Mouse (Mus musculus) olfactory bulb, adult 2 months (tissue): ENCODE data around the gene Gm11733. TPM values are rescaled to one million over a fixed set of nuclear protein-coding genes. Genes with fewer than 3 reads are reported as not detected.

Source experiments
- H3K27ac ChIP-seq: fragments of 200-500 bp; 2 replicates; pipeline ENCODE4 v1.5.1; 2012; ENCODE audit warnings: low read depth, low read length; ENCODE audit not compliant: insufficient read depth
- H3K4me1 ChIP-seq: fragments of 200-500 bp; 2 replicates; pipeline ENCODE4 v1.6.1; 2012; ENCODE audit warnings: low read length; ENCODE audit not compliant: control insufficient read depth, insufficient read depth
- H3K4me3 ChIP-seq: fragments of 200-500 bp; 2 replicates; pipeline ENCODE4 v1.5.1; 2012; ENCODE audit warnings: mild to moderate bottlenecking, low read depth, low read length, moderate library complexity; ENCODE audit not compliant: insufficient read depth
- CTCF ChIP-seq: fragments of 200-500 bp; IDR thresholded peaks from 2 replicates; pipeline ENCODE4 v1.5.1; 2012; ENCODE audit warnings: low read depth, mild to moderate bottlenecking, low read length, moderate library complexity; ENCODE audit not compliant: insufficient read depth
- POLR2A ChIP-seq: fragments of 200-500 bp; IDR thresholded peaks from 2 replicates; pipeline ENCODE4 v1.6.1; 2012; ENCODE audit warnings: mild to moderate bottlenecking, low read depth, low read length, moderate library complexity; ENCODE audit not compliant: insufficient read depth
- WGBS: fragments of 180-500 bp; shearing (Covaris S2); methylation state at CpG from one replicate; pipeline ENCODE4 v1.1.7; 2018; 5-methylcytosine and 5-hydroxymethylcytosine counted together
- polyA plus RNA-seq: library from polyadenylated mRNA; stranded (reverse); fragments of >200 nt; gene quantifications from 2 replicates; pipeline ENCODE4 v1.2.4, GENCODE M21; 2012; ENCODE audit warnings: low replicate concordance; ENCODE audit not compliant: missing spikeins, insufficient read depth, insufficient read length

The Gm11733 gene
- polyA plus RNA-seq, 1 experiment, result not detected

GRCm38 (mm10) chr11:117491408-117492208, 7.4 kb downstream of the Gm11733 start:
- no peak overlapping the region for H3K4me3 ChIP-seq
- peaks cover 9% of the 10 kb centered on the region for H3K4me1 ChIP-seq
- WGBS, result 61% methylated on average over 17 of the region's 17 CpGs
- no peak overlapping the region for H3K27ac ChIP-seq
- no peak for TF ChIP-seq POLR2A
- TF ChIP-seq CTCF, result no peak

GRCm38 (mm10) chr11:117492209-117492505, 8.0 kb downstream of the Gm11733 start:
- H3K4me3 ChIP-seq, result no peak overlapping the region
- H3K27ac ChIP-seq, result no peak overlapping the region
- 76% methylated on average over 1 of the region's 1 CpGs for WGBS
- TF ChIP-seq POLR2A (no peak), CTCF (no peak)
- H3K4me1 ChIP-seq, result peaks cover 15% of the 10 kb centered on the region

- H3K4me3 ChIP-seq, result no peak overlapping the region
- peaks cover 23% of the 10 kb centered on the region for H3K4me1 ChIP-seq
- WGBS, result 44% methylated on average over 4 of the region's 4 CpGs
- TF ChIP-seq CTCF (no peak), POLR2A (no peak)
- no peak overlapping the region for H3K27ac ChIP-seq
Observed at GRCm38 (mm10) chr11:117496812-117497211, 12.6 kb downstream of the Gm11733 start.

GRCm38 (mm10) chr11:117497256-117498136, 13.3 kb downstream of the Gm11733 start:
- TF ChIP-seq POLR2A (no peak), CTCF (no peak)
- 14% methylated on average over 16 of the region's 16 CpGs for WGBS
- H3K27ac ChIP-seq, result no peak overlapping the region
- peaks cover 23% of the 10 kb centered on the region for H3K4me1 ChIP-seq
- H3K4me3 ChIP-seq, result no peak overlapping the region

GRCm38 (mm10) chr11:117498137-117498511, 14.0 kb downstream of the Gm11733 start:
- no peak overlapping the region for H3K27ac ChIP-seq
- H3K4me1 ChIP-seq, result peaks cover 23% of the 10 kb centered on the region
- 47% methylated on average over 1 of the region's 1 CpGs for WGBS
- TF ChIP-seq CTCF (no peak), POLR2A (no peak)
- no peak overlapping the region for H3K4me3 ChIP-seq

GRCm38 (mm10) chr11:117508972-117509371, 24.8 kb downstream of the Gm11733 start:
- WGBS, result 95% methylated on average over 4 of the region's 4 CpGs
- TF ChIP-seq CTCF (no peak), POLR2A (no peak)

GRCm38 (mm10) chr11:117515718-117516421, 31.7 kb downstream of the Gm11733 start:
- whole genome bisulfite sequencing, result 41% methylated on average over 10 of the region's 10 CpGs
- TF ChIP-seq POLR2A, result no peak
- no peak for TF ChIP-seq CTCF
- no peak overlapping the region for H3K4me3 ChIP-seq
- H3K4me1 ChIP-seq, result peaks cover 11% of the 10 kb centered on the region
- H3K27ac ChIP-seq, result no peak overlapping the region

More at GRCm38 (mm10) chr11:117508972-117509371, 24.8 kb downstream of the Gm11733 start:
- no peak overlapping the region for H3K27ac ChIP-seq
- H3K4me1 ChIP-seq, result no peaks in the 10 kb centered on the region
- no peak overlapping the region for H3K4me3 ChIP-seq

GRCm38 (mm10) chr11:117516422-117516796, 32.2 kb downstream of the Gm11733 start:
- Histone ChIP-seq H3K4me3 (no peak overlapping the region), H3K4me1 (peaks cover 11% of the 10 kb centered on the region), H3K27ac (no peak overlapping the region)
- TF ChIP-seq CTCF, result no peak
- no peak for TF ChIP-seq POLR2A
- 81% methylated on average over 3 of the region's 3 CpGs for WGBS
